Mouse (Mus musculus): ENCODE measurements at regions not wholly inside any gene's neighbourhood (a gene's known extent, or its start where the extent isn't known, plus 50 kb on each side); places are given as distances from the start of the nearest gene placed in this dataset.

DNA sequence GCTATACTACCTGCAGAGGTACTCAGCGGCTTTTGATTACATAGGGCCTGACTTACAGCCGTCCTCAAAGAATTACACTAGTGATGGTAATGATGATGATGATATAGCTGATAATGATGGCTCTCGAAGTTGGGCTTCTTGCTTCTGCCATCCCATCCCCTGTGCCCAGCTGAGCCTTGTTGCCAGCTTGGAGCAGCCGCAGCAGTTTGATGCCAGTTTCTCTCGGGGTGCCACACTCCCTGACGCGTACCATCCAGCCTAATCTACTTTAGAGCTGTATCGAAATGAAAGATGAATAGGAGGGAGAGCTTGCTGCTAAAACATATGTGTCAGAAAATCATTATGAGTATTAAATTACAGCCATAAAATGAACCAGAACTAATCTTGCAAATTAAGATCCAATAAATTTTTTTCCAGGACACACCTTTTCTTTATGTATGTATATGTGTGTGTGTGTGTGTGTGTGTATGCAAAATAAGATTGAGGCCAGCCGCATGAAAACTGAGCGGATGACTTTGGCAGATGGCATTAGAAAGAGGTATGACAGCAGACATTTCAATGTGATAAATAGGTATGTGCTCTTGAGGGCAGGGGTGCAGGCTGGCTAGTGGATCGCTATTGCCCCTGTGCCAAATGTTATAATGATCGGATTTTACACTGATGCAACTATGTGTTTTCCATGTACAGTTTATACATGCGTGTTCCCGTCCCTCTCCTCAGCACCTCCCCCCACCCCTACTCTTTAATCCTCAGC is 443.3 kb downstream of the Cd83 start:
- H3K4me2 ChIP-seq: peak overlapping the region; percentile 26
- H3K9ac ChIP-seq: peak overlapping the region; percentile 12; the same call in 1 of the 2 replicates
- 0 out of 2 replicates have a peak, but pooled peaks have one; percentile 14 for ATAC-seq (ENCODE audit: low read depth)
- H3K36me3 ChIP-seq: no peaks in the 10 kb centered on the region
- H3K9me3 ChIP-seq: no peaks in the 10 kb centered on the region
- no peak overlapping the region for H3K4me3 ChIP-seq
- 33% methylated on average over 14 of the region's 14 CpGs for WGBS
- peak overlapping the region; percentile 14 for H3K27ac ChIP-seq (replicated peaks)
- peaks cover 47% of the 10 kb centered on the region for H3K4me1 ChIP-seq (replicated peaks)
- H3K27me3 ChIP-seq: no peaks in the 10 kb centered on the region; the same call in 1 of the 2 replicates

DNA sequence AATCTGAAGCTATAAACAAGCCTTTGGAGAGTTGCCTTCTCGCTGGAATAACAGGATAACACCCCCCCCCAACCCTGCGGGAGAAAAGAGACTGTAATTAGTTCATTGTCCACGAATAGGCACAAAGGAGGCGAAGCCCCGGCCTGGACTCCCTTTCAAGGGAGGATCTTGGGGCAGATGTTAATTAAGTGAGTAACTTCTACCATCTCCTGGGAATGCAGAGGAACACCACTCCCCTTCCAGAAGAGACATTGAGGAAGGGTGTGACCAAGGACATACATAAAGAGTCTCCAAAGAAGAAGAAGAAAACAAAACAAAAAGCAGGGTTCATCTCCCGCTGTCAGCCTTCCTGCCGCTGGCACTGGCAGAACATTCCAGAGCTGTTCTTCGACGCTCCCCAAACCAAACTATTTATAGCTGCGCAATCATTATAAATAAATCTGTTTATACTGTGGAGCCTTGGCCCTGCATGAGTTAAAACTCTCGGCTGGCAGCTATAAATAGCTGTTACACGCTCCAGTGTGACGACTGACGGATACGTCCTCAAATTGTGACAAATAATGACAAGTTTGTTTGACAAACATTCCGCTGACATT is 444.1 kb downstream of the Cd83 start:
- H3K27ac ChIP-seq (replicated peaks): peak overlapping the region; percentile 14; the same call in 1 of the 2 replicates
- H3K27me3 ChIP-seq: no peaks in the 10 kb centered on the region; the same call in 1 of the 2 replicates
- H3K4me1 ChIP-seq (replicated peaks): peaks cover 47% of the 10 kb centered on the region

DNA sequence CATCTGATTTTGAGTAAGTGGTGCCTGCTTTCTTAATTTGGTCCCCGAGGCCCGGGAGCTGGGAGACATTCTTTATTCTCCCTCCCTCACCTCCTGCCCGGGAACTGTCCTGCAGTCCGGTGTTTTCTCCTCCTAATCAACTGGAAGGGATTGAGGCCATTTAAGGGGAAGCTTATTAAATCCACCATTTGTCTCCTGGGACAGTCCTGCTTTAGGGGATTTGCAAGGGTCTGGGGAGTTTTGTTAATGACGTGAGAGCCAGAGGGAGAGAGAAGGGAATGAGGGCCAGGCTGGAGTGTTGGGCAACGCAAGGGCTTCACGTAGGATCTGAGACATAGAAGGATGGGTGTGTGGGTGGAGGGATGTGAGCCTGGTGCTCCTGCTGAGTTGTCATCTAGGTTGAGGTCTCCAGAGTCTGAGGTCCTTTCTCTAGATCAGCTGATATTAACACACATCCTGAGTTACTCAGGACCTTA is 444.6 kb downstream of the Cd83 start:
- Histone ChIP-seq H3K9me3 (no peaks in the 10 kb centered on the region), H3K27ac (replicated peaks) (no peak overlapping the region), H3K4me2 (peak overlapping the region; percentile 26; the same call in 1 of the 2 replicates), H3K4me1 (replicated peaks) (peaks cover 47% of the 10 kb centered on the region), H3K4me3 (no peak overlapping the region), H3K9ac (no peak overlapping the region), H3K27me3 (no peaks in the 10 kb centered on the region; the same call in 1 of the 2 replicates), H3K36me3 (no peaks in the 10 kb centered on the region)
- WGBS: 4% methylated on average over 7 of the region's 7 CpGs
- ATAC-seq (ENCODE audit: low read depth): no peak

More for the DNA sequence above, 444.1 kb downstream of the Cd83 start:
- Histone ChIP-seq H3K36me3 (no peaks in the 10 kb centered on the region), H3K9me3 (no peaks in the 10 kb centered on the region), H3K4me2 (peak overlapping the region; percentile 26), H3K9ac (peak overlapping the region; percentile 12; the same call in 1 of the 2 replicates), H3K4me3 (no peak overlapping the region)
- WGBS: 10% methylated on average over 16 of the region's 16 CpGs
- 0 out of 2 replicates have a peak, but pooled peaks have one; percentile 19 for ATAC-seq (ENCODE audit: low read depth)

DNA sequence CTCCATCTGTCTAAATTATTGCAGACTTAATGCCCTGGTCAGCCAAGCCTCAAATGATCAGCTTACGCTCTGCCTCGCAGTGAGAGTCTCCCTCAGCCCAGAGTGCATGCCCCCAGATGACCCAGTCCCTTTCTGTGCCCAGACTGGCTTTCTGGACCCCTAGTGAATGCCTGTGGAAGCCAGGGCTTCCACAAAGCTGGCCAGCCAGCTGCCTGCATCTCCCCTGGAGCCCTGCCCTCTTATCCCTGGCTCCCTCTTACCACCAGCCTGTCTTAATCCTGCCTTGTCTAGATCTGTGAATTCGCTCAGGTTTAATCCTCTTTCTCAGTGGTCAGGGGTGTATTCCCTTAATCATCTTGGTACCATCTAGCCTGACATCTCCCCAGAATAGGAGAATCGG is 446.8 kb downstream of the Cd83 start:
- Histone ChIP-seq H3K27ac (replicated peaks) (no peak overlapping the region), H3K36me3 (no peaks in the 10 kb centered on the region), H3K27me3 (no peaks in the 10 kb centered on the region; the same call in 1 of the 2 replicates), H3K4me1 (replicated peaks) (peaks cover 47% of the 10 kb centered on the region), H3K9ac (no peak overlapping the region), H3K4me3 (no peak overlapping the region), H3K9me3 (no peaks in the 10 kb centered on the region), H3K4me2 (no peak overlapping the region)
- no peak for ATAC-seq (ENCODE audit: low read depth)
- WGBS: 67% methylated on average over 4 of the region's 4 CpGs

DNA sequence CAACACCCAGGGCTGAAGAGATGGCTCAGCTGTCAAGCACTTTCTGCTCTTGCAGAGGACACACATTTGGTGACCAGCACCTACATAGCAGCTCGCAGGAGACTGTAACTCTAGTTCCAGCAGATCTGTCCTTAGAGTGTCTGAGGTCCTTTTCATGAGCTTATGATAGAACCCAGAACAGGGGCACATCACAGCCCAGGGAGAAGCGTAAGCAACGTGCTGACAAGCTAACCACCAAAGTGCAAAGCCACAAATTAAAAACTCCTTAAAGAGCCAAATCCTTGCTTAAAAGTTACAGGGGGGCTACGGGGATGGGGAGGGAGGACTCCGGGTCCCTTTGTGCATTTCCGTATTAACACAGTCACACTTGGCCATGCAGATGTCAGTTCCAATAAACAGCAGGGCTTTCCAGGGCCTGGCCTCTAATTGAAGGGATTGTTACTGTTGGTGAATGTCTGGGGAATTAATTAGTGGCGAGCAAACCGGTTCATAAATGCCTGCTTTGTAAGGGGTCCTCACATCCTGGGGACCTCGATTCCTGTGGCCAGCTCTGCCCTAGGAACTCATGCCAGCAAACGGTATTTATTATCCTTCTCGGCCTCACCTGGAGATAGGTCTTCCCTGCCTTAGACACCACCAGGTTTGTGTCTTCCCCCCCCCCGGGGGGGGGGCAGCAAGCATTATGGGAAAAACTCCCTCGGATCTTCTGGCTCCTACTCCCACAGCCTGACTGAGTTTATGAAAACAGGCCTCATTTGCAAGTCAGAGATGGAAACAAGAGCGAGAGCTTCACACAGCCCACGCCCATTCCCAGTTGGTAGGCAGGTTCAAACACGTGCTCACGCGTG is 447.5 kb downstream of the Cd83 start:
- 26% methylated on average over 18 of the region's 18 CpGs for WGBS
- peaks cover 46% of the 10 kb centered on the region for H3K4me1 ChIP-seq (replicated peaks)
- no peaks in the 10 kb centered on the region; the same call in 1 of the 2 replicates for H3K27me3 ChIP-seq
- H3K27ac ChIP-seq (replicated peaks): no peak overlapping the region; the same call in 1 of the 2 replicates
- H3K9ac ChIP-seq: peak overlapping the region; percentile 3; the same call in 1 of the 2 replicates
- H3K4me2 ChIP-seq: no peak overlapping the region
- no peaks in the 10 kb centered on the region for H3K9me3 ChIP-seq
- H3K36me3 ChIP-seq: no peaks in the 10 kb centered on the region
- ATAC-seq (ENCODE audit: low read depth): no peak
- H3K4me3 ChIP-seq: no peak overlapping the region

DNA sequence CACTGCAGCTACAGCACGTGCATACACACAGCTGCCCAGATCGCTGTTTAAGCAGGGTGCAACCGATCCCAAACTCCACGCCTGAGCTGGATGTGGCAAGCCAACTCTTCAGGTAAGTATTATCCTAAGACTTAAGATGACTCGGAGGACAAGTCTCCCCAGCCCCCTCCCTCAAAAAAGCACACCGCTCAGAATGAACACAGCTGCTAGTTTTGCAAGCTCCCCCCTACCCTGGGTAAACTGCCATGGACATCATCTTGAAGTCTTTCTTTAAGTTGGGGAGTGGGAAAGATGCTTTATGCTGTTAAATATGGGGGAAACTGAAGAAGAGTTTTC is 448.1 kb downstream of the Cd83 start:
- peaks cover 41% of the 10 kb centered on the region for H3K4me1 ChIP-seq (replicated peaks)
- ATAC-seq (ENCODE audit: low read depth): no peak
- peak overlapping the region; percentile 3; the same call in 1 of the 2 replicates for H3K9ac ChIP-seq
- no peak overlapping the region for H3K27ac ChIP-seq (replicated peaks)
- H3K4me2 ChIP-seq: no peak overlapping the region
- H3K9me3 ChIP-seq: no peaks in the 10 kb centered on the region
- H3K27me3 ChIP-seq: no peaks in the 10 kb centered on the region; the same call in 1 of the 2 replicates
- no peaks in the 10 kb centered on the region for H3K36me3 ChIP-seq
- WGBS: 76% methylated on average over 6 of the region's 6 CpGs
- H3K4me3 ChIP-seq: no peak overlapping the region

DNA sequence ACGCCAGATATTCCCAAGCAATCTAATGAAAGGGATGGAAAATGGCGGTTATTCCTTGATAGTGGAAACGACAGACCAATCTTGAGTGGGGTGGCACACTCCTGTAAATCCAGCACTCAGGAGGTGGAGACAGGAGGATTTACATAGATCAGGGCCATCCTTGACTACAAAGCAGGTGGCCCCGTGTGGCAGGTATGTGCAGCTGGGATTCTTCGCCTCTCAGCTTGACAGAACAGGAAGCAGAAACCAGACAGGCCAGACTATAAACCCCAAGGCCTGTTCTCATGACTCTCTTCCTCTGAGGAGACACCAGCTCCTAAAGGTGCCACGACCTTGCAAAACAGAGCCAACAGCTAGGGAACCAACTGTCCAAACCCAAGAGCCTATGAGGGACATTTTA is 449.7 kb downstream of the Cd83 start:
- ATAC-seq (ENCODE audit: low read depth): no peak
- Histone ChIP-seq H3K9me3 (no peaks in the 10 kb centered on the region), H3K4me1 (replicated peaks) (peaks cover 37% of the 10 kb centered on the region), H3K4me2 (no peak overlapping the region), H3K36me3 (no peaks in the 10 kb centered on the region), H3K9ac (no peak overlapping the region), H3K27me3 (no peaks in the 10 kb centered on the region; the same call in 1 of the 2 replicates), H3K27ac (replicated peaks) (no peak overlapping the region), H3K4me3 (no peak overlapping the region)
- 92% methylated on average over 6 of the region's 6 CpGs for WGBS

DNA sequence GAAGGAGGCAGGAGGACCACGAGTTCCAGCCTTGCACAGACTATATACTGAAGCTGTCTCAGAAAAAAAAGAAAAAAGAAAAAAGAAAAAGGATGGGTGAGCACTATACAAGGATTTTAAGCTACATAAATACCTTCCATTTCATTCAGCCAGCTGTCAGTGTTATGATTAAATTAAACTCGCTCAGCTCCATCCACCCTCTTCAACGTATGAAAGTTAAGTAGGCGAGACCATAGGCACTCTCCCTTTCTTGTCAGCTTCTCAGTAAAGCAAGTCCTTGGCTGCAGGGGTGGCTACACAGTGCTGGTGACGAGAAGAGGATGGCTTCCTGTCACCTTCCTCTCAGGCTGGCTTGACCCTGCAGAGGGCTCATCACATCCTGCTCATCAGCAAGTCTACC is 450.7 kb downstream of the Cd83 start:
- ATAC-seq (ENCODE audit: low read depth): no peak
- no peaks in the 10 kb centered on the region; the same call in 1 of the 2 replicates for H3K27me3 ChIP-seq
- H3K36me3 ChIP-seq: no peaks in the 10 kb centered on the region
- no peak overlapping the region for H3K4me2 ChIP-seq
- no peak overlapping the region for H3K4me3 ChIP-seq
- peaks cover 32% of the 10 kb centered on the region for H3K4me1 ChIP-seq (replicated peaks)
- WGBS: 77% methylated on average over 5 of the region's 5 CpGs
- H3K9me3 ChIP-seq: no peaks in the 10 kb centered on the region
- no peak overlapping the region for H3K27ac ChIP-seq (replicated peaks)
- H3K9ac ChIP-seq: no peak overlapping the region

DNA sequence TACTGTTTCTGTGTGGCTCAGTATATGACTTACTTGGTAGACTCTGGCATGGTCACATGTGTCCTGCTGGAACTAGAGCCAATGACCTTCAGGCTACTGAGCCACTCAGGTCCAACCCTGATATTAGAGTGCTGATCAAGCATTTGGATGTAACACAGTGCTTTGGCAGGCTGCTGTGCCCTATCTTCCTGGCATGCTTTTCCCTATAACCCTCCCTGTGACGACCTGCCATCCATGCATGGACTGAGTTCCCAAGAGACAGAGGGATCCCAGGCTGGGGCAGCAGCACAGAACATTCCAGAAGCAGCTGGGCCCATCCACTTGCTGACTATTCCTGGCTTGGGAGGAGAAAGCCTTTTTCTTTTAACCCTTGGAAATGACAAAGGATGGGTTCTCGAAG is 451.4 kb downstream of the Cd83 start:
- Histone ChIP-seq H3K4me2 (no peak overlapping the region), H3K36me3 (no peaks in the 10 kb centered on the region), H3K9ac (no peak overlapping the region), H3K4me1 (replicated peaks) (peaks cover 31% of the 10 kb centered on the region), H3K27me3 (no peaks in the 10 kb centered on the region; the same call in 1 of the 2 replicates), H3K9me3 (no peaks in the 10 kb centered on the region), H3K4me3 (no peak overlapping the region), H3K27ac (replicated peaks) (no peak overlapping the region)
- WGBS: 87% methylated on average over 2 of the region's 2 CpGs
- ATAC-seq (ENCODE audit: low read depth): no peak

DNA sequence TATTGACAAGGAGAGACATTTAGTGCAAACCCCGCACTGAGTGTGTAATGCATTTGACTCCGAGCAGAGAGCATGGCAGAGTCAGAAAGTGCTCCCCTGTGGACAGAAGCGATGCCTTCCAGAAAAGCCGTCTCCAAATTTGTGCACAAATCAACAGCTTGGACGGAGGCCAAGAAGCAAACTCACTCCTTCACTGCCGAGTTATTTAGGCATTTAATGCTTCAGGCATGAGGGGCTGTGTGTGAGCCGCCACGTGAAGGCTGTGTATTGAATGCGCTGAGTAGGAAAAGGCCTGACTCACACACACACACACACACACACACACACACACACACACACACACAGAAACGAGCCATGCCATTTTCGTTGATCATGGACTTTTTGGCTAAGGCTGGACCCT is 453.7 kb downstream of the Cd83 start:
- ATAC-seq (ENCODE audit: low read depth): peak; percentile 67
- H3K4me2 ChIP-seq: no peak overlapping the region
- H3K27me3 ChIP-seq: no peaks in the 10 kb centered on the region; the same call in 1 of the 2 replicates
- no peak overlapping the region for H3K9ac ChIP-seq
- H3K27ac ChIP-seq (replicated peaks): no peak overlapping the region; the same call in 1 of the 2 replicates
- H3K4me3 ChIP-seq: no peak overlapping the region
- no peaks in the 10 kb centered on the region for H3K36me3 ChIP-seq
- H3K9me3 ChIP-seq: no peaks in the 10 kb centered on the region
- peaks cover 12% of the 10 kb centered on the region for H3K4me1 ChIP-seq (replicated peaks)
- WGBS: 34% methylated on average over 11 of the region's 11 CpGs

DNA sequence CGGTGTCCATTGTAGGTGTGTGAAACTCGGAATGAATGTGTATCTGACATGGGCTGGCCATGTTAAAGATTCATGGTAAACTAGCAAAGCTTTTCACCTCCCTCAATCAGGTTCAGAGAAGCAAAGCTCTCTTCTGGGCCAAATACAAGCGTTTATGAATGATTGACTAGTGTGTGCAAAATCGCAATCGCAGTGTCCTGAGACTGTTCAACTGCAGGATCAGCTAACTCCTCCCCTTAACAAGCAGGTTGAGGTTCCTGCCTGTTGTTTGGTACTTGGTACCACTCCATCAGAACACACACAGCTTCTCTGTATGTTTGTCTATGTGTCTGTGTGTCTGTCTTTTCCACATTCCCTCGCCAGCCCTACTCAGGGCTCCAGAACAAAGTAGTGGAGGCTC is 458.6 kb downstream of the Cd83 start:
- H3K9me3 ChIP-seq: no peaks in the 10 kb centered on the region
- no peak overlapping the region for H3K4me2 ChIP-seq
- 94% methylated on average over 6 of the region's 6 CpGs for WGBS
- H3K4me3 ChIP-seq: no peak overlapping the region
- no peak for ATAC-seq (ENCODE audit: low read depth)
- no peaks in the 10 kb centered on the region for H3K27me3 ChIP-seq
- H3K4me1 ChIP-seq (replicated peaks): peaks cover 11% of the 10 kb centered on the region
- H3K36me3 ChIP-seq: no peaks in the 10 kb centered on the region
- H3K9ac ChIP-seq: no peak overlapping the region
- H3K27ac ChIP-seq (replicated peaks): no peak overlapping the region
